Mouse (Mus musculus) hindbrain, postnatal 0 days (tissue): ENCODE measurements around the gene Uchl4. TPM values are rescaled to one million over a fixed set of nuclear protein-coding genes. Genes with fewer than 3 reads are reported as not detected.

Source experiments
- ATAC-seq: fragments of 200-750 bp; cut with Nextera tagmentation; 2 replicates; pipeline ENCODE4 v1.8.0; 2017; ENCODE audit warnings: mild to moderate bottlenecking, moderate TSS enrichment, moderate library complexity
- DNase-seq: peaks from one replicate; pipeline ENCODE4 v3.0.0-alpha.2; 2015; ENCODE audit warnings: low spot score
- H3K27ac ChIP-seq: fragments of 300-500 bp; sonication (generic); 2 replicates; pipeline ENCODE4 v1.5.1; 2014; ENCODE audit warnings: mild to moderate bottlenecking
- H3K27me3 ChIP-seq: fragments of 300-500 bp; sonication (generic); 2 replicates; pipeline ENCODE4 v1.6.1; 2014; ENCODE audit warnings: low read length, mixed read lengths; ENCODE audit not compliant: insufficient read depth
- H3K36me3 ChIP-seq: fragments of 300-500 bp; sonication (generic); 2 replicates; pipeline ENCODE4 v1.6.1; 2014; ENCODE audit warnings: low read length, mixed read lengths; ENCODE audit not compliant: insufficient read depth
- H3K4me1 ChIP-seq: fragments of 300-500 bp; sonication (generic); 2 replicates; pipeline ENCODE4 v1.6.1; 2014; ENCODE audit warnings: antibody characterized with exemption, low read length, mixed read lengths; ENCODE audit not compliant: insufficient read depth
- H3K4me2 ChIP-seq: fragments of 300-500 bp; sonication (generic); 2 replicates; pipeline ENCODE4 v1.6.1; 2014; ENCODE audit warnings: low read depth, mild to moderate bottlenecking, low read length, moderate library complexity, mixed read lengths
- H3K4me3 ChIP-seq: fragments of 300-500 bp; sonication (generic); 2 replicates; pipeline ENCODE4 v1.5.1; 2014; ENCODE audit warnings: low read length
- H3K9ac ChIP-seq: fragments of 300-500 bp; sonication (generic); replicated peaks from 2 replicates; pipeline ENCODE4 v1.6.1; 2014; ENCODE audit warnings: mild to moderate bottlenecking, low read length, moderate library complexity, mixed read lengths
- H3K9me3 ChIP-seq: fragments of 300-500 bp; sonication (generic); 2 replicates; pipeline ENCODE4 v1.6.1; 2016; ENCODE audit warnings: low read length, mixed read lengths
- CTCF ChIP-seq: IDR thresholded peaks from 2 replicates; pipeline ENCODE4 v1.5.1; 2016; ENCODE audit warnings: antibody characterized with exemption, control low read depth, low read depth
- WGBS: fragments of 180-500 bp; shearing (Covaris S2); extraction: QIAGEN DNeasy Blood & Tissue Kit; methylation state at CpG from one replicate; pipeline ENCODE4 v1.1.7; 2014; 5-methylcytosine and 5-hydroxymethylcytosine counted together
- polyA plus RNA-seq: library from polyadenylated mRNA; unstranded; fragments of >200 nt; fragmentation: Nextera tagmentation; extraction: Ambion mirVana; gene quantifications from 2 replicates; pipeline ENCODE4 v1.2.1, GENCODE M21; 2015
- total RNA-seq: library from RNA; depleted of rRNA; stranded (reverse); fragments of >200 nt; gene quantifications from 2 replicates; pipeline ENCODE4 v1.2.3, GENCODE M21; 2014

Gene Uchl4
- total and polyA plus RNA-seq, 2 experiments from 2014 or later, result 2.3 TPM; not detected in 1

GRCm38 (mm10) chr9:64217887-64218286 is 17.1 kb upstream of the Uchl4 start:
- H3K27me3 ChIP-seq, result no peaks in the 10 kb centered on the region
- no peak for DNase-seq
- ATAC-seq, result no peak
- no peaks in the 10 kb centered on the region for H3K4me1 ChIP-seq
- H3K9ac ChIP-seq, result no peak overlapping the region
- no peaks in the 10 kb centered on the region for H3K9me3 ChIP-seq
- H3K4me2 ChIP-seq, result no peak overlapping the region
- TF ChIP-seq CTCF, result no peak
- no peaks in the 10 kb centered on the region for H3K36me3 ChIP-seq
- no peak overlapping the region for H3K4me3 ChIP-seq
- H3K27ac ChIP-seq, result no peak overlapping the region

DNA sequence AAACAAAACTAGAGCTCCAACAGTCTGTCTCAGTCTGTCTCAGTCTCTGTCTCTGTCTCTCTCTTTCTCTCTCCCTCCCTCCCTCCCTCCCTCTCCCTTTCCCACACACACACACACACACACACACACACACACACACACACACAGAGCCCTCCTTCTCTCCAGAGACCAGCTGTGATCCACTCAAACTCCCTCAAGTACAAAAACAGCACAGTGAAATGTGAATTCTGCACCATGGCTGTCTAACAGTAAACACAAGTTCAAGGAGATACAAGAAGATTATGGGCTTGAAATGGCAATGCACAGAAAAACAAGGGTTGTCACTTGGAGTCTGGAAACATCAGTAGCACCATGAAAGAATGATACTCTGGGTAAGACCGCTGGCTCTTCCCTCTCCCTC is 15.7 kb upstream of the Uchl4 start:
- H3K36me3 ChIP-seq, result no peaks in the 10 kb centered on the region
- H3K27me3 ChIP-seq, result no peaks in the 10 kb centered on the region
- H3K27ac ChIP-seq, result no peak overlapping the region
- no peak overlapping the region for H3K9ac ChIP-seq
- no peak for ATAC-seq
- H3K4me1 ChIP-seq, result no peaks in the 10 kb centered on the region
- no peak overlapping the region for H3K4me2 ChIP-seq
- WGBS, result 53% methylated on average over 1 of the region's 1 CpGs
- no peak overlapping the region for H3K4me3 ChIP-seq
- DNase-seq, result no peak
- H3K9me3 ChIP-seq, result no peaks in the 10 kb centered on the region
- no peak for TF ChIP-seq CTCF

DNA sequence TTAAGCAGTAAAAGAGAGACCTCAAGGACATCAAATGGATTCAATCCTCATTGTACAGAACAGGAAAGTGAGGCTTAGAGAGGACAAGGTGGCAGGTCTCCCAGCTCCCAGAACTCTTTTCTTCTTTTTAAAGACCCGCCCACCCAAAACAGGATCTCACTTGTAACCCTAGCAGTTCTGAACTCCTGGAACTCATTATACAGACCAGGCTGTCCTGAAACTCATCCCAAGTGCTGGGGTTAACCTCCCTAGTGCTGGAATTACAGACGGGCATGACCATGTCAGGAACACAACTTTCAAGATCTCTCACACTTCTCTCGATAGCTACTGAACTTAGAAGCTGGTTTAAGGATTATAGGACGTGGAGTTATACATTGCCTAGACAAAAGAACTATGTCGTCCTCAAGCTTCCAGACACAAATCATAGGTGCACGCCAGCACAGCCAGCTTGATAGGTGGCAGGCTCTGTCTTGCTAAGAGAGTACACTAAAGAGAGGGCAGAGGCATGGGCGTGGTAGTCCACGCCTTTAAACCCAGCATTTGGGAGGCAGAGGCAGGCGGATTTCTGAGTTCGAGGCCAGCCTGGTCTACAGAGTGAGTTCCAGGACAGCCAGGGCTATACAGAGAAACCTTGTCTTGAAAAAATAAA is 15.1 kb upstream of the Uchl4 start:
- no peak for TF ChIP-seq CTCF
- no peak for ATAC-seq
- WGBS, result 88% methylated on average over 10 of the region's 10 CpGs
- H3K4me2 ChIP-seq, result no peak overlapping the region
- H3K9ac ChIP-seq, result no peak overlapping the region
- no peaks in the 10 kb centered on the region for H3K9me3 ChIP-seq
- no peaks in the 10 kb centered on the region for H3K27me3 ChIP-seq
- H3K27ac ChIP-seq, result no peak overlapping the region
- DNase-seq, result no peak
- no peak overlapping the region for H3K4me3 ChIP-seq
- H3K36me3 ChIP-seq, result no peaks in the 10 kb centered on the region
- no peaks in the 10 kb centered on the region for H3K4me1 ChIP-seq

- no peak for TF ChIP-seq CTCF
- ATAC-seq (no peak), DNase-seq (no peak)
- Histone ChIP-seq H3K4me2 (no peak overlapping the region), H3K27me3 (no peaks in the 10 kb centered on the region), H3K4me3 (no peak overlapping the region), H3K36me3 (no peaks in the 10 kb centered on the region), H3K4me1 (no peaks in the 10 kb centered on the region), H3K27ac (no peak overlapping the region), H3K9me3 (no peaks in the 10 kb centered on the region), H3K9ac (no peak overlapping the region)
- WGBS, result 50% methylated on average over 1 of the region's 1 CpGs
Measured at GRCm38 (mm10) chr9:64220603-64221002, 14.4 kb upstream of the Uchl4 start.

GRCm38 (mm10) chr9:64221480-64221879 is 13.5 kb upstream of the Uchl4 start:
- ATAC-seq (no peak), DNase-seq (no peak)
- no peaks in the 10 kb centered on the region for H3K27me3 ChIP-seq
- H3K4me2 ChIP-seq, result no peak overlapping the region
- H3K9me3 ChIP-seq, result no peaks in the 10 kb centered on the region
- no peak overlapping the region for H3K9ac ChIP-seq
- no peak for TF ChIP-seq CTCF
- H3K4me1 ChIP-seq, result no peaks in the 10 kb centered on the region
- no peak overlapping the region for H3K27ac ChIP-seq
- H3K4me3 ChIP-seq, result no peak overlapping the region
- WGBS, result 81% methylated on average over 4 of the region's 4 CpGs
- H3K36me3 ChIP-seq, result no peaks in the 10 kb centered on the region

GRCm38 (mm10) chr9:64222098-64222497 is 12.9 kb upstream of the Uchl4 start:
- no peak for ATAC-seq
- no peak for DNase-seq
- TF ChIP-seq CTCF, result no peak
- H3K9me3 ChIP-seq, result no peaks in the 10 kb centered on the region
- no peak overlapping the region for H3K9ac ChIP-seq
- no peak overlapping the region for H3K4me2 ChIP-seq
- no peak overlapping the region for H3K27ac ChIP-seq
- WGBS, result 68% methylated on average over 2 of the region's 2 CpGs
- H3K27me3 ChIP-seq, result no peaks in the 10 kb centered on the region
- H3K4me1 ChIP-seq, result no peaks in the 10 kb centered on the region
- H3K36me3 ChIP-seq, result no peaks in the 10 kb centered on the region
- H3K4me3 ChIP-seq, result no peak overlapping the region

GRCm38 (mm10) chr9:64225805-64226204 is 9.2 kb upstream of the Uchl4 start:
- Histone ChIP-seq H3K4me1 (no peaks in the 10 kb centered on the region), H3K9me3 (no peaks in the 10 kb centered on the region), H3K36me3 (no peaks in the 10 kb centered on the region), H3K4me2 (no peak overlapping the region), H3K4me3 (no peak overlapping the region), H3K27ac (no peak overlapping the region), H3K9ac (no peak overlapping the region), H3K27me3 (no peaks in the 10 kb centered on the region)
- DNase-seq (no peak), ATAC-seq (no peak)
- no peak for TF ChIP-seq CTCF
